Mouse (Mus musculus): ENCODE measurements around the gene Thap2. TPM values are rescaled to one million over a fixed set of nuclear protein-coding genes. Genes with fewer than 3 reads are reported as not detected.

Gene Thap2
- polyA plus RNA-seq, 1 experiment from 2014 or later: 14.1 TPM

GRCm38 (mm10) chr10:115391076-115391475 is 6.8 kb upstream of the Thap2 start:
- Histone ChIP-seq H3K4me3 (ENCODE audit: control insufficient read depth in 1 of 2, insufficient read depth in 1 of 2, low read depth in 1 of 2, low read length in 2 of 2) (no peak overlapping the region), H3K4me1 (ENCODE audit: control insufficient read depth in 2 of 2, insufficient read depth in 2 of 2, low read length in 2 of 2) (peaks cover 0 to 12% of the 10 kb centered on the region in 2 experiments; a peak in 3 of 4 replicates), H3K27me3 (ENCODE audit: control insufficient read depth, insufficient read depth, low read length) (no peaks in the 10 kb centered on the region), H3K4me2 (ENCODE audit: low read length) (no peak overlapping the region), H3K27ac (replicated peaks in 1 of 2; ENCODE audit: control insufficient read depth in 1 of 2, insufficient read depth in 1 of 2, low read depth in 2 of 2, low read length in 2 of 2) (no peak overlapping the region), H3K36me3 (ENCODE audit: control insufficient read depth, insufficient read depth, low read length) (peaks cover 70% of the 10 kb centered on the region), H3K9me3 (ENCODE audit: control insufficient read depth, low read length) (no peaks in the 10 kb centered on the region), H3K9ac (ENCODE audit: low read length) (no peak overlapping the region)
- ATAC-seq (ENCODE audit: insufficient number of reproducible peaks, insufficient read depth, low FRiP score, low read depth): no peak
- 89% methylated on average over 4 of the region's 4 CpGs for WGBS

- 90% methylated on average over 3 of the region's 3 CpGs for WGBS
- ATAC-seq (ENCODE audit: insufficient number of reproducible peaks, insufficient read depth, low FRiP score, low read depth): no peak
- Histone ChIP-seq H3K9me3 (ENCODE audit: control insufficient read depth, low read length) (no peaks in the 10 kb centered on the region), H3K4me3 (ENCODE audit: control insufficient read depth in 1 of 2, insufficient read depth in 1 of 2, low read depth in 1 of 2, low read length in 2 of 2) (no peak overlapping the region), H3K27ac (replicated peaks in 1 of 2; ENCODE audit: control insufficient read depth in 1 of 2, insufficient read depth in 1 of 2, low read depth in 2 of 2, low read length in 2 of 2) (no peak overlapping the region), H3K27me3 (ENCODE audit: control insufficient read depth, insufficient read depth, low read length) (no peaks in the 10 kb centered on the region), H3K36me3 (ENCODE audit: control insufficient read depth, insufficient read depth, low read length) (peaks cover 38% of the 10 kb centered on the region), H3K4me1 (ENCODE audit: control insufficient read depth in 2 of 2, insufficient read depth in 2 of 2, low read length in 2 of 2) (peaks cover 0 to 15% of the 10 kb centered on the region in 2 experiments; a peak in 3 of 4 replicates), H3K9ac (ENCODE audit: low read length) (no peak overlapping the region), H3K4me2 (ENCODE audit: low read length) (0 out of 2 replicates have a peak overlapping the region, but pooled peaks have one; percentile 21)
Observed at GRCm38 (mm10) chr10:115387891-115388290, 3.6 kb upstream of the Thap2 start.

- H3K4me2 ChIP-seq (ENCODE audit: low read length): peak overlapping the region; percentile 89
- peak overlapping the region; percentile 93 to 98 for H3K27ac ChIP-seq (replicated peaks in 1 of 2; ENCODE audit: control insufficient read depth in 1 of 2, insufficient read depth in 1 of 2, low read depth in 2 of 2, low read length in 2 of 2)
- H3K4me3 ChIP-seq (ENCODE audit: control insufficient read depth in 1 of 2, insufficient read depth in 1 of 2, low read depth in 1 of 2, low read length in 2 of 2): peak overlapping the region; percentile 75 to 85
- peaks cover 16% of the 10 kb centered on the region for H3K36me3 ChIP-seq (ENCODE audit: control insufficient read depth, insufficient read depth, low read length)
- H3K9me3 ChIP-seq (ENCODE audit: control insufficient read depth, low read length): no peaks in the 10 kb centered on the region
- no peaks in the 10 kb centered on the region for H3K27me3 ChIP-seq (ENCODE audit: control insufficient read depth, insufficient read depth, low read length)
- peak; percentile 14 for ATAC-seq (ENCODE audit: insufficient number of reproducible peaks, insufficient read depth, low FRiP score, low read depth)
- peaks cover 2 to 33% of the 10 kb centered on the region in 2 experiments for H3K4me1 ChIP-seq (ENCODE audit: control insufficient read depth in 2 of 2, insufficient read depth in 2 of 2, low read length in 2 of 2)
- peak overlapping the region; percentile 93 for H3K9ac ChIP-seq (ENCODE audit: low read length)
- under 1% methylated on average over 93 of the region's 101 CpGs for WGBS
Observed at GRCm38 (mm10) chr10:115385018-115386002, 1.1 kb upstream of the Thap2 start.

DNA sequence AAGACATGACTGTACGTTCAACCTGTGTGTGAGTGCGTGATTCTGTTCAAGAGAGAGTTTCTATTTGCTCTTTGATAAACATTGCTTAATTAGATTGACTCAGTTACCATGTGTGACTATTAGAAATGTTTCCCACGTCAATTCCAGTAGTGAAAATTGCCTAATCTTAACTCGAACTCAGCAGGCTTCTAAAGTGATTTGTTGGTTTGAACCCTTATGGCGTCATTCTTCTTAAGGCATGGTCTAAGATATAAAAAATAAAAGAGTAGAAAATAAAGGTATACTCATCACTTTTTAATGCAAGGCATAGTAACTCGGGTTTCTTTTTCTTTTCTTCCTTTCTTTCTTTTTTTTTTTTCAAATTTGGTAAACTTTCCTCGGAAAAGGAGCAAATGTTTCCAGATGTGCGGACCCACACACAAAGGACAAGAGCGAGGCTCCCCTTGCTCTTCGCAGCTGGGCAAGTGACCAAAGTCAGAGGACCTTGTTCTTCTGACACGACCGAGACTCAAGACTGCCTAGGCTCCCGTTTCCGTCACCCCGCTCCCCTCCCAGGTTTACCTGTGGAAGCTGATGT is 511 bp downstream of the Thap2 start:
- peak overlapping the region; percentile 86 for H3K9ac ChIP-seq (ENCODE audit: low read length)
- H3K4me3 ChIP-seq (ENCODE audit: control insufficient read depth in 1 of 2, insufficient read depth in 1 of 2, low read depth in 1 of 2, low read length in 2 of 2): peak overlapping the region; percentile 75 to 85
- ATAC-seq (ENCODE audit: insufficient number of reproducible peaks, insufficient read depth, low FRiP score, low read depth): peak; percentile 4
- H3K27ac ChIP-seq (replicated peaks in 1 of 2; ENCODE audit: control insufficient read depth in 1 of 2, insufficient read depth in 1 of 2, low read depth in 2 of 2, low read length in 2 of 2): peak overlapping the region; percentile 98
- WGBS: 2% methylated on average over 15 of the region's 15 CpGs
- peak overlapping the region; percentile 64 for H3K4me2 ChIP-seq (ENCODE audit: low read length)
- no peaks in the 10 kb centered on the region for H3K27me3 ChIP-seq (ENCODE audit: control insufficient read depth, insufficient read depth, low read length)
- 0 out of 2 replicates have a peak, but pooled peaks cover 4% of the 10 kb centered on the region for H3K36me3 ChIP-seq (ENCODE audit: control insufficient read depth, insufficient read depth, low read length)
- peaks cover 2 to 33% of the 10 kb centered on the region in 2 experiments for H3K4me1 ChIP-seq (ENCODE audit: control insufficient read depth in 2 of 2, insufficient read depth in 2 of 2, low read length in 2 of 2)
- H3K9me3 ChIP-seq (ENCODE audit: control insufficient read depth, low read length): no peaks in the 10 kb centered on the region

DNA sequence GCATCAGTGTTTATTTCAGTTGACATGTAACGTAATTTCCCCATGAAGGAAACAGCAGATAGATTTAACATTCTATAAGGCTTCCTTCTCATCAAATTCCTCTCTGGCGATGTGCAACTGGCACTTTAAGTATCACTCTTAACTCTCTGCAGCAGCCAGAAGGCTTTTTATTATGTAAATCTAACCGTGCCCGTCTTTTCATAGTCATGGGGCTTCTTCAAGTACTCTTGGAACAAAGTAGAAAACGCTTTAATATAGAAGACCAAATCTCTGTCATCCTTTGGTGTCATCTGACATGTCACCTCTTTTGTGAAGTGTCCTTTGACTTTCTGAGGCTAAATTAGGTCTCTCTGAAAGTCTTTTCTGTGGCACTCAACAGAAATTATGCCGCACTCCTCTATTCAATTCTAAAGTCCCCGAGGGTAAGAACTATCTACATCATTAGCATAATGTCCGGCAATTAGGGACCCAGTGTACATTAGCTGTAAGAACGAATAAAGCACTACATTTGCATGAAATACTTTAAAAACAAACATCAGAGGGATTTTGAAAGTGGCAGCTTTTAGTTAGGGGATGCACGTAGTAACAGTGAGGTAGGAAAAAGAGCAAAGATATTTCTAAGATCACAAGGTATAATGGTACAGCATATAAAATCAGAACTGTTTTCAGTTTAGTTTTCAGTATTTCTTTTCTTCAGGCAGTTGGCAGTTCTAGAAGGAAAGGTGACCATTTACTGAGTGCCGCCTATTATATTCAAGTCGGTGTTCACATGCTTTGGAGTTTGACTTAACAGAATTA is 1.2 kb downstream of the Thap2 start:
- no peak for ATAC-seq (ENCODE audit: insufficient number of reproducible peaks, insufficient read depth, low FRiP score, low read depth)
- Histone ChIP-seq H3K36me3 (ENCODE audit: control insufficient read depth, insufficient read depth, low read length) (no peaks in the 10 kb centered on the region), H3K9ac (ENCODE audit: low read length) (peak overlapping the region; percentile 86), H3K27me3 (ENCODE audit: control insufficient read depth, insufficient read depth, low read length) (no peaks in the 10 kb centered on the region), H3K4me2 (ENCODE audit: low read length) (peak overlapping the region; percentile 64), H3K4me1 (ENCODE audit: control insufficient read depth in 2 of 2, insufficient read depth in 2 of 2, low read length in 2 of 2) (peaks cover 2 to 30% of the 10 kb centered on the region in 2 experiments), H3K9me3 (ENCODE audit: control insufficient read depth, low read length) (no peaks in the 10 kb centered on the region), H3K4me3 (ENCODE audit: control insufficient read depth in 1 of 2, insufficient read depth in 1 of 2, low read depth in 1 of 2, low read length in 2 of 2) (peak overlapping the region; percentile 75 to 85; a peak in 3 of 4 replicates), H3K27ac (replicated peaks in 1 of 2; ENCODE audit: control insufficient read depth in 1 of 2, insufficient read depth in 1 of 2, low read depth in 2 of 2, low read length in 2 of 2) (peak overlapping the region in 1 of 2 experiments; percentile 98; a peak in 2 of 4 replicates)
- 38% methylated on average over 12 of the region's 12 CpGs for WGBS

DNA sequence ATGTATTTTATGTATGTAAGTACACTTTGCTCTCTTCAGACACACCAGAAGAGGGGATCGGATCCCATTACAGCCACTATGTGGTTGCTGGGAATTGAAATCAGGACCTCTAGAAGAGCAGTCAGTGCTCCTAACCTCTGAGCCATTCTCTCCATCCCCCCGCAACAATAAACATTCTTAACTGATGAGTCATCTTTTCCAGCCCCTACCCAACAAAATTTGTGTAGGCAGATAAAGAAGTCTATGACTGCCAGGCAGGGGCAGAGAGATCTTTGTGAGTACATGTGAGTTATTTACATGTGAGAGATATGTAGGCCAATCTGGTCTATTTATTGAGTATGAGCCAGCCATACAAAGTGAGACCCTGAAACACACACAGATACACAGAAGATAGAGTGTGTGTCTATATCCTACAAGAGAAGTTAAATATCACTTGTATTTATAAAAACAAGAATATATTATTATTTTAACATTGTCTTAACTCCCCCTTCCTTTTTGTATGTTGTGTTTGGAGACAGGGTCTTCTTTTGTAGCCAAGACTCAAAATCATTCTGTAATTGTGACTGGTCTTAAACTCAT is 2.6 kb downstream of the Thap2 start:
- WGBS: 41% methylated on average over 2 of the region's 2 CpGs
- 0 out of 4 replicates have a peak overlapping the region, but pooled peaks of 1 of the 2 experiments have one; percentile 21 for H3K27ac ChIP-seq (replicated peaks in 1 of 2; ENCODE audit: control insufficient read depth in 1 of 2, insufficient read depth in 1 of 2, low read depth in 2 of 2, low read length in 2 of 2)
- peaks cover 2 to 21% of the 10 kb centered on the region in 2 experiments for H3K4me1 ChIP-seq (ENCODE audit: control insufficient read depth in 2 of 2, insufficient read depth in 2 of 2, low read length in 2 of 2)
- no peaks in the 10 kb centered on the region for H3K27me3 ChIP-seq (ENCODE audit: control insufficient read depth, insufficient read depth, low read length)
- H3K4me3 ChIP-seq (ENCODE audit: control insufficient read depth in 1 of 2, insufficient read depth in 1 of 2, low read depth in 1 of 2, low read length in 2 of 2): no peak overlapping the region
- no peak overlapping the region for H3K9ac ChIP-seq (ENCODE audit: low read length)
- peak overlapping the region; percentile 32 for H3K4me2 ChIP-seq (ENCODE audit: low read length)
- H3K36me3 ChIP-seq (ENCODE audit: control insufficient read depth, insufficient read depth, low read length): 0 out of 2 replicates have a peak, but pooled peaks cover 3% of the 10 kb centered on the region
- ATAC-seq (ENCODE audit: insufficient number of reproducible peaks, insufficient read depth, low FRiP score, low read depth): no peak
- no peaks in the 10 kb centered on the region for H3K9me3 ChIP-seq (ENCODE audit: control insufficient read depth, low read length)

Measured in heart, embryonic 14.5 days (tissue).